Mouse (Mus musculus): ENCODE measurements at regions not wholly inside any gene's neighbourhood (a gene's known extent, or its start where the extent isn't known, plus 50 kb on each side); places are given as distances from the start of the nearest gene placed in this dataset.

GRCm38 (mm10) chr2:144195851-144196250, 74.6 kb upstream of the Mgme1 start:
- H3K4me1 ChIP-seq, result peaks cover 17% of the 10 kb centered on the region
- no peak overlapping the region for H3K27ac ChIP-seq
- no peaks in the 10 kb centered on the region for H3K9me3 ChIP-seq (replicated peaks)
- H3K4me3 ChIP-seq, result no peak overlapping the region
- WGBS, result 62% methylated on average over 14 of the region's 14 CpGs
- H3K36me3 ChIP-seq, result no peaks in the 10 kb centered on the region
- H3K27me3 ChIP-seq (ENCODE audit: low read depth, poor library complexity, severe bottlenecking), result peaks cover 8% of the 10 kb centered on the region
- no peak for DNase-seq (ENCODE audit: low spot score)

DNA sequence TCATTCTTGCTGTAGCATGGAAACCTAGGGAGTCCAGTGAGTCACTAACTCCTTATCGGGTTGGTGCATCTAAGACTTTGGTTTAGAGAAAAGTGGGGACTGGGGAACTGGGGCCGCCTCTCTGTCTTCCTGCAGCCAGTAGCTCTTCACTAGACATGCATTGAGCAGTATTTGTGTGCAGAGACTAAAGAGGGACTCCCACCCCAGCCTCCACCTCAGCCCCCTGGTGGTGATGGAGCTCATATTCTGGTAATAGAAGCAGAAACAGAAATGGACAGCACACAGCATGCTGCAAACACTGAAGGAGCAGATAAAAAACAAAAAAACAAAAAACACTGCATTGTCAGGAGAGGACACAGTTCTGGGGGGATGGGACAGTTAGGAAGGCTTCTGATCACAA, 73.3 kb upstream of the Mgme1 start:
- Histone ChIP-seq H3K27me3 (ENCODE audit: low read depth, poor library complexity, severe bottlenecking) (peaks cover 8% of the 10 kb centered on the region), H3K9me3 (replicated peaks) (no peaks in the 10 kb centered on the region), H3K27ac (no peak overlapping the region), H3K4me3 (no peak overlapping the region), H3K4me1 (peaks cover 5% of the 10 kb centered on the region), H3K36me3 (no peaks in the 10 kb centered on the region)
- DNase-seq (ENCODE audit: low spot score), result peak; percentile 48
- 89% methylated on average over 2 of the region's 2 CpGs for WGBS

DNA sequence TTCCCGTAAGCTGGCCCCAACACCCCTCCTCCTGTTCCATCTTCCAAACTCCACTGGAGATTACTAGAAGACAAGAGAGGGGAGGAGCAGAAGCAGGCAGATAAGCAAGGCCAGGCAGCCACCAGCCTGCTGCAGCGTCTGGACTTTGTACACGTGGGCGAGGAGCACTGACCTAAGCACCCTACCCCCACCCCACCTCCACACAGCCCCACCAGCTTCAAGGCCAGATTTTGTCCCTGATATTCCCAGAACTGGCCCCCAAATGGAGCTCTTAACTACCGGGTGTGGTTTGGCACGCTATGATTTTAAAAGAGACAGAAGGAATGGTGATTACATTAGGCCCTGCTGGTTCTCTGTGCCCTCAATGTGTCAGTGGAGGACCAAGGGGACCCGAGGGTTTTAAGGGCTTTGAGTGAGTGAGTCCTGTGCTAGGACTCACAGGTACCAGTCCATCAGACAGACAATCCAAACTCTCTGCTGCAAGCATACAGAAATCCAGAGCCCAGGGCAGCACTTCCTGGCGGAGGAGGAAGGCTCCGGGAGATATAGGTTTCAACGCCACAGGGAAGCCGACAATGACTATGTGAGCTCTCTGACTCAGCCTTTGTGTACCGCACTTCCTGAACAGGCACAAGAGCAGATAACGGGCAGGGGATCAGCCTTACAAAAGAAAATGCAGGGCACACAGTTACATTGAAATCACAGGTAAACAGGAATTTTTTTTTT, 72.0 kb upstream of the Mgme1 start:
- H3K4me1 ChIP-seq, result no peaks in the 10 kb centered on the region
- peaks cover 8% of the 10 kb centered on the region for H3K27me3 ChIP-seq (ENCODE audit: low read depth, poor library complexity, severe bottlenecking)
- H3K36me3 ChIP-seq, result no peaks in the 10 kb centered on the region
- 0 out of 2 replicates have a peak overlapping the region, but pooled peaks have one; percentile 12 for H3K27ac ChIP-seq
- no peaks in the 10 kb centered on the region for H3K9me3 ChIP-seq (replicated peaks)
- DNase-seq (ENCODE audit: low spot score), result no peak
- 64% methylated on average over 13 of the region's 13 CpGs for WGBS
- H3K4me3 ChIP-seq, result no peak overlapping the region

All from limb, embryonic 10.5 days (tissue).